Mouse (Mus musculus) spleen, adult 2 months (tissue): ENCODE results near the gene Dcaf4. TPM values are rescaled to one million over a fixed set of nuclear protein-coding genes. Genes with fewer than 3 reads are reported as not detected.

Experiments
- DNase-seq, 2 experiments: peaks; one replicate each; pipeline versions ENCODE4 v3.0.0 to v3.0.0-alpha.2; 2012 to 2021; ENCODE audit warnings: low spot score in 2 of 2, low read depth in 1 of 2
- H3K27ac ChIP-seq: fragments of 200-500 bp; 2 replicates; pipeline ENCODE4 v1.5.1; 2012; ENCODE audit warnings: low read length, inconsistent platforms; ENCODE audit not compliant: insufficient read depth
- H3K27me3 ChIP-seq: fragments of 200-500 bp; 2 replicates; pipeline ENCODE4 v1.6.1; 2012; ENCODE audit warnings: mild to moderate bottlenecking, moderate library complexity, low read length, inconsistent platforms; ENCODE audit not compliant: control insufficient read depth, insufficient read depth
- H3K36me3 ChIP-seq: fragments of 200-500 bp; 2 replicates; pipeline ENCODE4 v1.6.1; 2012; ENCODE audit warnings: mild to moderate bottlenecking, low read length, inconsistent platforms; ENCODE audit not compliant: control insufficient read depth, insufficient read depth
- H3K4me1 ChIP-seq: fragments of 200-500 bp; 2 replicates; pipeline ENCODE4 v1.6.1; 2011; ENCODE audit warnings: inconsistent platforms; ENCODE audit not compliant: control insufficient read depth, insufficient read depth, insufficient read length
- H3K4me3 ChIP-seq: fragments of 200-500 bp; 2 replicates; pipeline ENCODE4 v1.5.1; 2011; ENCODE audit warnings: mild to moderate bottlenecking, inconsistent platforms; ENCODE audit not compliant: insufficient read depth, insufficient read length; ENCODE audit errors: extremely low read depth
- CTCF ChIP-seq: fragments of 200-500 bp; IDR thresholded peaks from 2 replicates; pipeline ENCODE4 v1.5.1; 2011; ENCODE audit warnings: mild to moderate bottlenecking, inconsistent platforms; ENCODE audit not compliant: insufficient read depth, insufficient read length, insufficient replicate concordance; ENCODE audit errors: extremely low read depth
- POLR2A ChIP-seq: fragments of 200-500 bp; IDR thresholded peaks from 2 replicates; pipeline ENCODE4 v1.6.1; 2011; ENCODE audit warnings: low read depth, low read length, inconsistent platforms
- WGBS: fragments of 180-500 bp; shearing (Covaris S2); methylation state at CpG from one replicate; pipeline ENCODE4 v1.1.7; 2018; 5-methylcytosine and 5-hydroxymethylcytosine counted together
- polyA plus RNA-seq: library from polyadenylated mRNA; depleted of rRNA; stranded (reverse); fragments of >200 nt; gene quantifications from 2 replicates; pipeline ENCODE4 v1.2.3, GENCODE M21; 2012

The Dcaf4 gene
- polyA plus RNA-seq, 1 experiment = 14.0 TPM

- no peaks in the 10 kb centered on the region for H3K4me1 ChIP-seq
- no peak for TF ChIP-seq CTCF
- no peak for TF ChIP-seq POLR2A
- no peak overlapping the region for H3K27ac ChIP-seq
- 75% methylated on average over 7 of the region's 7 CpGs for WGBS
- DNase-seq = no peak
- H3K27me3 ChIP-seq = peaks cover 7% of the 10 kb centered on the region; the same call in 1 of the 2 replicates
- no peak overlapping the region for H3K4me3 ChIP-seq
- H3K36me3 ChIP-seq = no peaks in the 10 kb centered on the region
Observed at GRCm38 (mm10) chr12:83479818-83480401, 40.4 kb upstream of the Dcaf4 start.

- Histone ChIP-seq H3K36me3 (no peaks in the 10 kb centered on the region), H3K27me3 (peaks cover 17% of the 10 kb centered on the region), H3K4me1 (peaks cover 3% of the 10 kb centered on the region; the same call in 1 of the 2 replicates), H3K4me3 (no peak overlapping the region), H3K27ac (no peak overlapping the region)
- WGBS = 94% methylated on average over 4 of the region's 4 CpGs
- DNase-seq = no peak
- no peak for TF ChIP-seq POLR2A
- TF ChIP-seq CTCF = no peak
Observed at GRCm38 (mm10) chr12:83481439-83481838, 38.8 kb upstream of the Dcaf4 start.

GRCm38 (mm10) chr12:83483653-83484052 lies 36.6 kb upstream of the Dcaf4 start:
- no peak for DNase-seq
- peaks cover 8% of the 10 kb centered on the region for H3K4me1 ChIP-seq
- H3K27me3 ChIP-seq = peaks cover 26% of the 10 kb centered on the region
- H3K36me3 ChIP-seq = no peaks in the 10 kb centered on the region
- WGBS = 65% methylated on average over 5 of the region's 5 CpGs
- H3K27ac ChIP-seq = no peak overlapping the region
- H3K4me3 ChIP-seq = no peak overlapping the region
- TF ChIP-seq CTCF (no peak), POLR2A (no peak)

GRCm38 (mm10) chr12:83484855-83485745 lies 35.2 kb upstream of the Dcaf4 start:
- DNase-seq = no peak
- 9% methylated on average over 24 of the region's 24 CpGs for WGBS
- H3K4me3 ChIP-seq = no peak overlapping the region
- no peak overlapping the region for H3K27ac ChIP-seq
- peaks cover 26% of the 10 kb centered on the region for H3K27me3 ChIP-seq
- no peaks in the 10 kb centered on the region for H3K36me3 ChIP-seq
- no peak for TF ChIP-seq POLR2A
- TF ChIP-seq CTCF = no peak
- H3K4me1 ChIP-seq = peaks cover 8% of the 10 kb centered on the region

GRCm38 (mm10) chr12:83485911-83486670 lies 34.2 kb upstream of the Dcaf4 start:
- DNase-seq = no peak
- peaks cover 8% of the 10 kb centered on the region for H3K4me1 ChIP-seq
- H3K36me3 ChIP-seq = no peaks in the 10 kb centered on the region
- peaks cover 26% of the 10 kb centered on the region for H3K27me3 ChIP-seq
- no peak for TF ChIP-seq CTCF
- no peak for TF ChIP-seq POLR2A
- WGBS = 2% methylated on average over 53 of the region's 53 CpGs
- H3K27ac ChIP-seq = no peak overlapping the region
- peak overlapping the region; percentile 66 for H3K4me3 ChIP-seq

- under 1% methylated on average over 73 of the region's 73 CpGs for whole genome bisulfite sequencing
- Histone ChIP-seq H3K4me3 (peak overlapping the region; percentile 66), H3K27ac (peak overlapping the region; percentile 30; the same call in 1 of the 2 replicates), H3K27me3 (peaks cover 26% of the 10 kb centered on the region), H3K4me1 (peaks cover 8% of the 10 kb centered on the region), H3K36me3 (no peaks in the 10 kb centered on the region)
- DNase-seq = no peak
- no peak for TF ChIP-seq CTCF
- no peak for TF ChIP-seq POLR2A
Observed at GRCm38 (mm10) chr12:83486671-83487461, 33.4 kb upstream of the Dcaf4 start.
